Mouse (Mus musculus): ENCODE measurements at regions not wholly inside any gene's neighbourhood (a gene's known extent, or its start where the extent isn't known, plus 50 kb on each side); places are given as distances from the start of the nearest gene placed in this dataset.
"Not testable (repeated sequence)": the region's sequence is repeated elsewhere in the genome, so short reads cannot be mapped to it uniquely, and the experiment has no call there.

DNA sequence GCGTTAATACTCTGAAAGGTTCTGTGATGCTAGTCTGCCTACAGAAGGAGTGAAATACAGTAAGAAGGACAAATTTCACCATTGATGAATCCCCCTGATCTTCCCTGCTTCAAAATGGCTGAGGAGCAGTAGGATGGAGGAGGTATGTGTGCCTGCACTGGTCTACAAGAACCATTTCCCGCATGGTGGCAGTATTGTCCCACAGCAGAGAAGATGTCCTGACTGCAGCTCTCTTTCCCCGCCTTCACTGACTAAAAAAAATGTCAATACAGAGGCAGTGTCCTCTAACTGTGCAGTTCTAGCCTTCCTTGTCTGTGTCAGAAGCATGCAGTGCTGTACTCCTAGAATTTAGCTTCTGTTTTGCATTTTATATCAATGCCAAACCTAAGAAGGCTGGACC, 174.6 kb upstream of the Olfr1324 start:
- peak in 1 of 2 experiments; percentile 82 for DNase-seq (ENCODE audit: low spot score in 2 of 2)

DNA sequence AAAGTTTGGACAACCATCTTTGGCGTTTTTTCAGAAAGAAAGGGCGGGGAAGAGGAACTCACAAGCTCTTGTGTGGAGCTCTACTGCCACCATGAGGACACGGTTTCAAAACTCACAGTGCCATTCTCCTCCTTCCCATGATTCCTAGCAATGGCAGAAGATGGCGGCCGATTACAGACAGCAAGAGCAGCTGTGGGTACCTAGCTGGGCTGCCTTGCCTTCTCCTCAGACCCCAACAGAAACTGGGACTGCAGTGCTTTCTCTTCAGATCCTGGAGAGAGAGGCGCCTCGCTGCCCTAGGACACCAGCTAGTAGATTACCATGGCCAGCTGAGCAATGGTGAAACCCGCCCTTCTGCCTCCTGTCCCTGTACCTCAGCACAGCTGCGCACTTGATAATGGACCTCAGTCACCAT, 174.2 kb upstream of the Olfr1324 start:
- DNase-seq (ENCODE audit: low spot score in 2 of 2): not testable (repeated sequence)

DNA sequence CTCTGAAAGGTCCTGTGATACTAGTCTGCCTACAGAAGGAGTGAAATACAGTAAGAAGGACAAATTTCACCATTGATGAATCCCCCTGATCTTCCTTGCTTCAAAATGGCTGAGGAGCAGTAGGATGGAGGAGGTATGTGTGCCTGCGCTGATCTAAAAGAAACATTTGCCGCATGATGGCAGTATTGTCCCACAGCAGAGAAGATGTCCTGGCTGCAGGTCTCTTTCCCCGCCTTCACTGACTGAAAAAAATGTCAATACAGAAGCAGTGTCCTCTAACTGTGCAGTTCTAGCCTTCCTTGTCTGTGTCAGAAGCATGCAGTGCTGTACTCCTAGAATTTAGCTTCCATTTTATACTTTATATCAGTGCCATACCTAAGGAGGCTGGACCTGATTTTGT, 172.0 kb upstream of the Olfr1324 start:
- DNase-seq (ENCODE audit: low spot score in 2 of 2): peak in 1 of 2 experiments; percentile 65

DNA sequence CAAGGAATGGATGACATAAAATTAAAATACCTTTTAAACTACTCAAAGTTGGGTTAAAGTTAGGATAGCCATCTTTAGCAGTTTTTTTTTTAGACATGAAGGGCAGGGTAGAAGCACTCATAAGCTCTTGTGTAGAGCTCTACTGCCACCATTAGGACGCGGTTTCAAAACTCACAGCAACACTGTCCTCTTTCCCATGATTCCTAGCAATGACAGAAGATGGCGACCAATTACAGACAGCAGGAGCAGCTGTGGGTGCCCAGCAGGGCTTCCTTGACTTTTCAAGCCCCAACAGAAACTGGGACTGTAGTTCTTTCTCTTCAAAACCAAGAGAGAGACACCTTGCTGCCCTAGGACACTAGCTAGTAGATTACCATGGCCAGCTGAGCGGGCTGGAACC, 171.5 kb upstream of the Olfr1324 start:
- DNase-seq (ENCODE audit: low spot score in 2 of 2): peak in 1 of 2 experiments; percentile 46

DNA sequence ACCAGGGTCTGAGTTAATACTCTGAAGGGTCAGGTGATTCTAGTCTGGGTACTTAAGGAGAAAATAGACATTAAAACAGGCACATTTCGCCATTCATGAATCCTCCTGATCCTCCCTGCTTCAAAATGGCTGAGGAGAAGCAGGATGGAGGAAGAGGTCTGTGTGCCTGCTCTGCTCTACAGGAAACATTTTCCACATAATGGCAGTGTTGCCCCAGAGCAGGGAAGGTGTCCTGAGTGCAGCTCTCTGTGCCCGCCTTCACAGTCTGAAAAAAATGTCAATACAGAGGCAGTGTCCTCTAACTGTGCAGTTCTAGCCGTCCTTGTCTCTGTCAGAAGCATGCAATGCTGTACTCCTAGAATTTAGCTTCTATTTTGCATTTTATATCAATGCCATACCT, 169.3 kb upstream of the Olfr1324 start:
- not testable (repeated sequence) for DNase-seq (ENCODE audit: low spot score in 2 of 2)

DNA sequence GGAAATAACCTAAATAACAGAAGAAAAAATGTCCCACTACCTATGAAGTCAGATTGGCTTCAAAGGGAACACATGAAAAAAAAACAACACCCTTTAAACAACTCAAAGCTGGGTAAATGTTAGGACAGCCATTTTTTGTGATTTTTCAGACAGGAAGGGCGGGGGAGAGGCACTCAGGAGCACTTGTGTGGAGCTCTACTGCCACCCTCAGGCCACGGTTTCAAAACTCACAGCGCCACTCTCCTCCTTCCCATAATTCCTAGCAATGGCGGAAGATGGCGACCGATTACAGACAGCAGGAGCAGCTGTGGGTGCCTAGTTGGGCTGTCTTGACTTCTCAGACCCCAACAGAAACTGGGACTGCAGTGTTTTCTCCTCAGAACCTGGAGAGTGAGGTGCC, 168.8 kb upstream of the Olfr1324 start:
- DNase-seq (ENCODE audit: low spot score in 2 of 2): no peak

DNA sequence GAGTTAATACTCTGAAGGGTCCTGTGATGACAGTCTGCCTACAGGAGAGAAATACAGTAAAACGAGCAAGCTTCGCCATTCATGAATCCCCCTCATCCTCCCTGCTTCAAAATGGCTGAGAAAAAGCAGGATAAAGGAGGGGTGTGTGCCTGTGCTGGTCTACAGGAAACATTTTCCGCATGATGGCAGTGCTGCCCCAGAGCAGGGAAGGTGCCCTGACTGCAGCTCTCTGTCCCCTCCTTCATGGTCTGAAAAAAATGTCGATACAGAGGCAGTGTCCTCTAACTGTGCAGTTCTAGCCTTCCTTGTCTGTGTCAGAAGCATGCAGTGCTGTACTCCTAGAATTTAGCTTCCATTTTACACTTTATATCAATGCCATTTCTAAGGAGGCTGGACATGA, 166.7 kb upstream of the Olfr1324 start:
- not testable (repeated sequence) for DNase-seq (ENCODE audit: low spot score in 2 of 2)

DNA sequence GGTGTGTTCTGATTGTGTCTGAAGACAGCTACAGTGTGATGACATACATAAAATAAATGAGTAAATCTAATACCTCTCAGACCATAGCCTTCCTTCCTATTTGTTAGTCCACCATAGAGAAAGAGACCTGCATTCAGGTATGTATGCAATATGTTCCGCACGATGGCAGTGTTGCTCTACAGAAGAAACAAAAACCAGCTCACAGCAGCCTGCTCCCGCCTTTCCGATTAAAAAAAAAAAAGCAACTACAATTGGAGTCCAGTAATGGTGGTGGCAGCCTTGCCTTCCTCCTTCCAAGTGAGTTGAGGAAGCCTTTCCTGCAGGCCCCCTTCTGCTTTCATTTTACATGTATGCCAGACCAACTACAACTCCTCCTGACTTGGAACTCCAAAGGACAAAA, 163.2 kb upstream of the Olfr1324 start:
- no peak for DNase-seq (ENCODE audit: low spot score in 2 of 2)

DNA sequence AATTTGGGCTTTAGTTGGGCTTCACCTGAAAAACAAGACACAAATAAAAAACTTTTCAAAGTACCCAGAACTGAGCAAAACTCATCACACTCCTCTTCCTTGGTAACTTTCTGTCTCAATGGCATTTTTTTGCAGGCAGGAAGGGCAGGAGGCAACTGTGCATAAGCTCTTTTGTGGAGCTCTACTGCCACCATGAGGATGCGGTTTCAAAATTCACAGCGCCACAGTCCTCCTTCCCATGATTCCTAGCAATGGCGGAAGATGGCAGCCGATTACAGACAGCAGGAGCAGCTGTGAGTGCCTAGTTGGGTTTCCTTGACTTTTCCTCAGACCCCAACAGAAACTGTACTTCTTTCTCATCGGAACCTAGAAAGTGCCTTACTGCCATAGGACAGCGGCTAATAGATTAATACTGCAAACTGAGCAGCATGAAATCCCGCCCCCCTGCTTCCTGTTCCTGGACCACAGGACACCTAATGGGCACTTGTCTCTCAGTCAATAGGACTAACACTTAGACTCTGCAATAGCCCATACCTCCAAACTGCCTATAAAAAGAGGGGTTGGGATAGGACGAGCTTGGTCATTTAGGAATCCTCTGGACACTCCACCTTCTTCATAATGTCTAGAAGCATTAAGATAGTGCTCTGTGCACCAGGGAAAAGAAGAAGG, 162.5 kb upstream of the Olfr1324 start:
- DNase-seq (ENCODE audit: low spot score in 2 of 2): peak in 1 of 2 experiments; percentile 36

DNA sequence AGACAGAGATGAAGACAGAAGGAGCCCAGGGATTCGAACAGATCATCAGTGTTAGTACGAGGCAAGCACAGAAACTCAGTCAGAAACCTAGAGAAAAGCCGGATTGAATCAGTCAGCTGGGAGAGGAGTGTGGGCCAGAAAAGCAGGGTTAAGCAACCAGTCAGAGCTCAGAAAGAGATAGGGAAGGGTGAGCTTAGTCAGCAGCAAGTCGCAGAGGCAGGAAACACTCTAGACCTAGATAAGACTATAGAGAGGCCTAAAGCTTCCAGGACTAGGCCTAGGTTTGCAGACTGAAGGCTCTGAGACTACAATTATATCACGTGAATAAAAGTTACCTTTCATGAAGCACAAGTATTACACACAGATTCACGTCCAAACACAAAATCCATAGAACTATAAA, 160.6 kb upstream of the Olfr1324 start:
- no peak for DNase-seq (ENCODE audit: low spot score in 2 of 2)

DNA sequence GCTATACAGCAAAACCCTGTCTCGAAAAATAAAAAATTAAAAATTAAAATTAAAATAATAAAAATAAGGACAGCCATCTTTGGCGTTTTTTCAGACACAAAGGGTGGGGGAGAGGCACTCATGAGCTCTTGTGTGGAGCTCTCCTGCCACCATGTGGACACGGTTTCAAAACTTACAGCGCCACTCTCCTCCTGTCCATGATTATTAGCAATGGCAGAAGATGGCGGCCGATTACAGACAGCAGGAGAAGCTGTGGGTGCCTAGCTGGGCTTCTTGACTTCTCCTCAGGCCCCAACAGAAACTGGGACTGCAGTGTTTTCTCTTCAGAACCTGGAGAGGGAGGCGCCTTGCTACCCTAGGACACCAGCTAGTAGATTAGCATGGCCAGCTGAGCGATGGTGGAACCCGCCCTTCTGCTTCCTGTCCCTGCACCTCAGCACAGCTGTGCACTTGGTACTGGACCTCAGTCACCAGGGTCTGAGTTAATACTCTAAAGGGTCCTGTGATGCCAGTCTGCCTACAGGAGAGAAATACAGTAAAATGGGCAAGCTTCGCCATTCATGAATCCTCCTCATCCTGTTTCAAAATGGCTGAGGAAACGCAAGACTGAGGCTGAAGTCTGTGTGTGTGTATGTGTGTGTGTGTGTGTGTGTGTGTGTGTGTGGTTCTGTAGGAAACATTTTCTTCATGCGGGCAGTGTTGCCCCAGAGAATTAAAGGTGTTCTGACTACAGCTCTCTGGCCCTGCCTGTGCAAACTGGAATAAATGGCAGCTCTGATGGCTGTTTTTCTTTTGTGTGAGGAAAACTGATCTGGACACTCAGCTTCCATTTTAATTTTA, 155.7 kb upstream of the Olfr1324 start:
- no peak for DNase-seq (ENCODE audit: low spot score in 2 of 2)

DNA sequence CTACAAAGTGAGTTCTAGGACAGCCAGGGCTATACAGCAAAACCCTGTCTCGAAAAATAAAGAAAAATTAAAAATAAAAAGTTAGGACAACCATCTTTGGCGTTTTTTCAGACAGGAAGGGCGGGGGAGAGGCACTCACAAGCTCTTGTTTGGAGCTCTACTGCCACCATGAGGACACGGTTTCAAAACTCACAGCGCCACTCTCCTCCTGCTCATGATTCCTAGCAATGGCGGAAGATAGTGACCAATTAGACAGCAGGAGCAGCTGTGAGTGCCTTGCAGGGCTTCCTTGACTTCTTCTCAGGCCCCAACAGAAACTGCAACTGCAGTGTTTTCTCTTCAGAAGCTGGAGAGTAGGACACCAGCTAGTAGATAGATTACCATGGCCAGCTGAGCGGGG, 151.9 kb upstream of the Olfr1324 start:
- DNase-seq (ENCODE audit: low spot score in 2 of 2): peak in 1 of 2 experiments; percentile 36

DNA sequence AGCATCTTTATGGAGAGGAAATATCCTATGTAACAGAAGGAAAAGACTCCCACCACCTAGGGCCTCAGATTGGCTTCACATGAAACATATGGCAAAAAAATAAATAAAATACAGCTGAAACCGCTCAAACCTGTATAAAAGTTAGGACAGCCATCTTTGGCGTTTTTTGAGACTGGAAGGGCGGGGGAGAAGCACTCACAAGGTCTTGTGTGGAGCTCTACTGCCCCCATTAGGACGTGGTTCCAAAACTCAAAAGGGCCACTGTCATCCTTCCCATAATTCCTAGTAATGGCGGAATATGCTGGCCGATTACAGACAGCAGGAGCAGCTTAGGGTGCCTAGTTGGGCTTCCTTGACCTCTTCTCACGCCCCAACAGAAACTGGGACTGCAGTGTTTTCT, 148.5 kb upstream of the Olfr1324 start:
- DNase-seq (ENCODE audit: low spot score in 2 of 2): peak in 1 of 2 experiments; percentile 63

DNA sequence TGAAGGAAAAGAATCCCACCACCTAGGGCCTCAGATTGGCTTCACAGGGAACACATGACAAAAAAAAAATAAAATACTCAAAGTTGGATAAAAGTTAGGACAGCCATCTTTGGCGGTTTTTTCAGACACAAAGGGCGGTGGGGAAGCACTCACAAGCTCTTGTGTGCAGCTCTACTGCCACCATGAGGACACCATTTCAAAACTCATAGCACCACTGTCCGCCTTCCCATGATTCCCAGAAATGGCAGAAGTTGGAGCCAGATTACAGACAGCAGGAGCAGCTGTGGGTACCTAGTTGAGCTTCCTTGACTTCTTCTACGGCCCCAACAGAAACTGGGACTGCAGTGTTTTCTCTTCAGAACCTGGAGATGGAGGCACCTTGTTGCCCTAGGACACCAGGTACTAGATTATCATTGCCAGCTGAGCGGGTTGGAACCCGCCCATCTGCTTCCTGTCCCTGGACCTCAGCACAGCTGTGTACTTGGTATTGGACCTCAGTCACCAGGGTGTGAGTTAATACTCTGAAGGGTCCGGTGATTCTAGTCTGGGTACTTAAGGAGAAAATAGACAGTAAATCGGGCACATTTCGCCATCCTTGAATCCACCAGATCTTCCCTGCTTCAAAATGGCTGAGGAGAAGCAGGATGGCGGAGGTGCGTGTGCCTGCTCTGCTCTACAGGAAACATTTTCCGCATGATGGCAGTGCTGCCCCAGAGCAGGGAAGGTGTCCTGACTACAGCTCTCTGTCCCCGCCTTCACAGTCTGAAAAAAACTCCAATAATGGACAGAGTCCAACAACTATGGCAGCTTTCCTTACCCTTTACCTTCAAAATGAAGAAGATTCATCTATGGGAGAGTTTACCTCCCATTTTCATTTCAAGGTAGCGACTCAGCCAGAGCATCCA, 144.1 kb upstream of the Olfr1324 start:
- DNase-seq (ENCODE audit: low spot score in 2 of 2): peak in 1 of 2 experiments; percentile 53

DNA sequence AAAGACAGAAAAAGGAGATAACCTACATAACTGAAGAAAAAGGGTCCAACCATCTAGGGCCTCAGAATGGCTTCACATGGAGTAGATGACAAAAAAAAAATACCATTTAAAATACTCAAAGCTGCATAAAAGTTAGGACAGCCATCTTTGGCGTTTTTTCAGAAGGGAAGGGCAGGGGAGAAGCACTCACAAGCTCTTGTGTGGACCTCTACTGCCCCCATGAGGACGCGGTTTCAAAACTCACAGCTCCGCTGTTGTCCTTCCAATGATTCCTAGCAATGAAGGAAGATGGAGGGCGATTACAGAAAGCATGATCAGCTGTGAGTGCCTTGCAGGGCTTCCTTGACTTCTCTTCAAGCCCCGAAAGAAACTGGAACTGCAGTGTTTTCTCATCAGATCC, 140.8 kb upstream of the Olfr1324 start:
- peak in 1 of 2 experiments; percentile 59 for DNase-seq (ENCODE audit: low spot score in 2 of 2)

DNA sequence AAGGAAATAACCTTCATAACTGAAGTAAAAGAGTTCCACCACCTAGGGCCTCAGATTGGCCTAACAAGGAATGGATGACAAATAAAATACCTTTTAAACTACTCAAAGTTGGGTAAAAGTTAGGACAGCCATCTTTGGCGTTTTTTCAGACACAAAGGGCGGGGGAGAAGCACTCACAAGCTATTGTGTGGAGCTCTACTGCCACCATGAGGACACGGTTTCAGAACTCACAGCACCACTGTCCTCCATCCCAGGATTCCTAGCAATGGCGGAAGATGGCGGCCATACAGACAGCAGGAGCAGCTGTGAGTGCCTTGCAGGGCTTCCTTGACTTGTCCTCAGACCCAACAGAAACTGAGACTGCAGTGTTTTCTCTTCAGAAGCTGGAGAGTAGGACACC, 138.0 kb upstream of the Olfr1324 start:
- DNase-seq (ENCODE audit: low spot score in 2 of 2): peak in 1 of 2 experiments; percentile 68

DNA sequence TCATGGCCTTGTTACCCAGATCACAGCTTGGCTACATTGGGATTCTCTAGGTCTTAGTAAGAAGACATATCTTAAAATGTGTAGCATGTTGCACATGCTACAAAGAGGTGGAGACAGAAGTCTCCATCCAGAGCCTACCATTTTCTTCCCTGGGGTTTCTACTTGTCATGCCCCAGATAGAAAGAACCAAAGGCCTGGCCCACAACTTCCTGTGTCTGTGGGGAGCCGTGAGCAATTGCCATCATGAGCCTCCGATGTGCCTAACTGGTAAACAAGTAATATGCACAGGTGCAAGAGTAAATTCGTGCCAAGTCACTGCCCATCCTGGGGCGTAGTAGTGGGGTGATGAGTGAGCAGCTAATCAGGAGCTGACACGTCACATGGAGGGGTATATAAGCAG, 136.7 kb upstream of the Olfr1324 start:
- DNase-seq (ENCODE audit: low spot score in 2 of 2): not testable (repeated sequence)

DNA sequence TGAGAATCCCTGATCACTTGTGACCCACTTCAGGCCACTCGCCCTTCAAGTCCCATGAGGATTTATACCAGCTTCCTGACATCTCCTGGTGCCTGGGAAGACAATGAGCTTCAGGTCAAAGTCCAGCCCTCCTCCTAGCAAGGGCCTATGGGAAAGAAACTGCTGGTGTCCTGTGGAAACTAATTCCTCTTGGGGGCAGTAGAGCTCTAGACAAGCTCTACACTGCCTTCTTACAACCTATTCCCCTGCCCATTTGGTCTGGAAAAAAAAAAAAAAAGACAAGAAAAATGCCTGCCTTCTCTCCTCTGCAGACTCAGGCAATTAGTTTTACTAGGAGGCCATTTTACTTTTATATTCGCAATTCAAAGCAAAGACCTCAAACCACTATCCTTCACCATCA, 132.6 kb upstream of the Olfr1324 start:
- no peak for DNase-seq (ENCODE audit: low spot score in 2 of 2)

DNA sequence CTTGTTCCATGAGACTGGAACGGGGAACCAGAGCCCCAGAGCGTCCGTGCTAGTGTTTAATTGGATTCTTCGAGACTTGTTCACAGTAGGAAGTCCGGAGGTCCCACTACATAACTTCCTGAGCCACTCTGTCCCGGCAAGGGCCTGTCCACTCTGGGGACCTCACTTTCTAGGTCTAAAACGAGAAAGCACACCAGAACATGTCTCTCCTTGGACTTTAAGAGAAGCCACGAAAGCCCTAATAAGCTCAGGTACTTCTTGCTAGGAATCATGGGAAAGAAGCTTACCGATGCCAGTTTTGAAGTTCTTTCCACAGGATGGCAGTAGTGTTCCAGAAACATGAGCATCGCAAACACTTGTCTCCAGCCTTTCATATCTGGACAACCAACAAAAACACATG, 122.0 kb upstream of the Olfr1324 start:
- DNase-seq (ENCODE audit: low spot score in 2 of 2): no peak

DNA sequence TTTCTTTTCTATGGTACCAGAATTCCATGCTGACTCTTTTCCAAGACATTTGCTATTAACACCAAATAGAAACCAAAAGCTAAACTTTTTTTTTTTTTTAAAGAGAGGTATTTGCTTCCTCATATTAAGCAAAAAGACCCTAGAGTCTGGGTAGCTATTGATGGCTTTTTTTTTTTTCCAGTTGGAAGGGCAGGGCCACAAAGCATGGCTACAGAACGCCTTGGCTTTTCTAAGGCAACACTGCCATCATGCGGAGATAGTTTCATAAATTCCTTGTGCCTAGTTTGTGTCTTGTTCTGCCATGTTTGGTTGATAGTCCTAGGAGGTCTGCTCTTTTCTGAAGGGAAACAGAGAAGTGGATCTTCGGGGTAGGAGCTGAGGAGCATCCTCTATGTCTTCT, 121.4 kb upstream of the Olfr1324 start:
- DNase-seq (ENCODE audit: low spot score in 2 of 2): peak in 1 of 2 experiments; percentile 54

DNA sequence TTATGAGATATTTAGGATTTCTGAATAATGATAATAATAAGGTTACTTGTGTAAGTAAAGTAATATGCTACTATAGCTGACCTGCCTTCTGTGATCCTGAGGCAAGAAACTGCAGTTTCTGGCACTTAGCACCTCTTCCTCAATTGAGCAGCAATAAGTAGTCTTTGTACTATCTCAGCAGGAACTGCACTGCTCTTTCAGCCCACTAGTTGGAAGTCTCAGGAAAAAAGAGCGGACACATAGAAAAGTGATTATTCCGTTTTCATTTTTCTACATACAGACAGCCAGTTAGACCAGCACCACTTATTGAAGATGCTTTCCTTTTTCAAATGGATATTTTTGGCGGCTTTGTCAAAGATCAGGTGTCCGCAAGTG, 109.5 kb upstream of the Olfr1324 start:
- DNase-seq (ENCODE audit: low spot score in 2 of 2): not testable (repeated sequence)
